15 mouse cellular contexts compared by ENCODE assay signal in genomic region chr10:118043761-118044160, GRCm38 (mm10).
A peak's percentile ranks its signal among the peaks of the same experiment; 100 is the strongest.
DNase-seq lines count a peak whose midpoint lies in the region; ATAC-seq and TF ChIP-seq lines count a peak whose summit lies in the region.
"Had no signal": no experiment of that assay in that cellular context is flagged by ENCODE, and none has a peak within 500 bp of the region (broad histone marks: within the 10 kb centered on the region; RNA-seq: fewer than 3 reads in every experiment).

No protein-coding gene starts in this region.

- no peak for TF ChIP-seq CTCF in CH12.LX (conservative IDR thresholded peaks at IDR 0.05 in 1 of 2, IDR thresholded peaks at IDR 0.05 in 1 of 2; ENCODE audit: low read depth in 2 of 2, low read length in 2 of 2)

- TF ChIP-seq EP300 in CH12.LX (IDR thresholded peaks at IDR 0.05; ENCODE audit: low read length) = no peak

- in situ Hi-C loops in CH12.LX (cut with MboI; ENCODE audit: low pct_ligation_motif_present, low pct_unique_long_range_greater_than_20kb, low sequenced_read_pairs) = loop anchor here (5.0 kb wide), 1 partner anchor 54 kb away; no protein-coding TSS in a partner anchor

- no peaks in the 10 kb centered on the region for H3K79me2 ChIP-seq in CH12.LX (replicated peaks; ENCODE audit: control insufficient read depth, extremely low read depth, insufficient read depth, poor library complexity, severe bottlenecking)

- no peaks in the 10 kb centered on the region for H3K27me3 ChIP-seq in hindbrain, embryonic 15.5 days
- H3K27me3 ChIP-seq in hindbrain, embryonic 13.5 days = no peaks in the 10 kb centered on the region
- H3K27me3 ChIP-seq in CH12.LX (replicated peaks) = no peaks in the 10 kb centered on the region
- H3K27me3 ChIP-seq in heart, embryonic 12.5 days (replicated peaks) = no peaks in the 10 kb centered on the region
- no peaks in the 10 kb centered on the region for H3K27me3 ChIP-seq in neural tube, embryonic 15.5 days (replicated peaks)
- H3K27me3 ChIP-seq: lung, embryonic 15.5 days had no signal

- H3K9ac ChIP-seq in hindbrain, embryonic 15.5 days = no peak overlapping the region
- H3K9ac ChIP-seq in hindbrain, embryonic 13.5 days = no peak overlapping the region
- no peak overlapping the region for H3K9ac ChIP-seq in CH12.LX (ENCODE audit: insufficient read depth, low read depth)
- no peak overlapping the region for H3K9ac ChIP-seq in heart, embryonic 12.5 days
- H3K9ac ChIP-seq in neural tube, embryonic 15.5 days (replicated peaks) = no peak overlapping the region
- H3K9ac ChIP-seq: lung, embryonic 15.5 days had no signal

- no peaks in the 10 kb centered on the region for H3K36me3 ChIP-seq in hindbrain, embryonic 15.5 days
- no peaks in the 10 kb centered on the region for H3K36me3 ChIP-seq in hindbrain, embryonic 13.5 days
- H3K36me3 ChIP-seq in CH12.LX (replicated peaks in 1 of 2; ENCODE audit: control insufficient read depth in 1 of 2, insufficient read depth in 1 of 2, low read length in 1 of 2) = no peaks in the 10 kb centered on the region
- no peaks in the 10 kb centered on the region for H3K36me3 ChIP-seq in heart, embryonic 12.5 days
- H3K36me3 ChIP-seq in neural tube, embryonic 15.5 days = no peaks in the 10 kb centered on the region
- H3K36me3 ChIP-seq: lung, embryonic 15.5 days; midbrain, embryonic 10.5 days had no signal

- TF ChIP-seq RAD21 in CH12.LX (IDR thresholded peaks at IDR 0.05; ENCODE audit: low read depth, low read length) = no peak

- no peaks in the 10 kb centered on the region for H3K9me3 ChIP-seq in hindbrain, embryonic 15.5 days
- no peaks in the 10 kb centered on the region for H3K9me3 ChIP-seq in hindbrain, embryonic 13.5 days
- H3K9me3 ChIP-seq in CH12.LX (replicated peaks; ENCODE audit: low read length) = no peaks in the 10 kb centered on the region
- H3K9me3 ChIP-seq in heart, embryonic 12.5 days (replicated peaks) = peaks cover 11% of the 10 kb centered on the region; the same call in 1 of the 2 replicates
- no peaks in the 10 kb centered on the region for H3K9me3 ChIP-seq in neural tube, embryonic 15.5 days (replicated peaks)
- H3K9me3 ChIP-seq: lung, embryonic 15.5 days had no signal

- no peak for ATAC-seq in hindbrain, embryonic 15.5 days (ENCODE audit: low FRiP score, low read depth)
- ATAC-seq in hindbrain, embryonic 13.5 days (ENCODE audit: low FRiP score) = no peak
- no peak for ATAC-seq in heart, embryonic 12.5 days (ENCODE audit: insufficient number of reproducible peaks, low FRiP score)
- ATAC-seq in neural tube, embryonic 15.5 days (ENCODE audit: low FRiP score) = no peak
- no peak for ATAC-seq in frontal cortex, adult (ENCODE audit: low TSS enrichment)
- ATAC-seq: hindbrain, embryonic 16.5 days had no signal

- peak; percentile 36 to 78 for DNase-seq in adrenal gland, adult (ENCODE audit: inconsistent age in 2 of 2, low spot score in 1 of 2)
- no peak for DNase-seq in adrenal gland, adult 8-10 months
- DNase-seq in CH12.LX (ENCODE audit: extremely low read depth) = no peak
- DNase-seq: gastrocnemius, postnatal 10 days; retina, postnatal 1 day; spleen, adult 18-20 months had no signal

- H3K27ac ChIP-seq in hindbrain, embryonic 15.5 days (replicated peaks) = 0 out of 2 replicates have a peak overlapping the region, but pooled peaks have one; percentile 11
- H3K27ac ChIP-seq in hindbrain, embryonic 13.5 days = no peak overlapping the region
- no peak overlapping the region for H3K27ac ChIP-seq in CH12.LX (ENCODE audit: insufficient read depth, low read depth)
- H3K27ac ChIP-seq in heart, embryonic 12.5 days (ENCODE audit: poor library complexity, severe bottlenecking) = no peak overlapping the region
- H3K27ac ChIP-seq in neural tube, embryonic 15.5 days (replicated peaks) = no peak overlapping the region
- H3K27ac ChIP-seq: lung, embryonic 15.5 days; midbrain, embryonic 10.5 days had no signal

- dilution Hi-C loops in CH12.LX (cut with MboI; ENCODE audit: extremely low pct_ligation_motif_present, extremely low pct_unique_long_range_greater_than_20kb, low sequenced_read_pairs) = no loop called here

- no peak overlapping the region for H3K4me3 ChIP-seq in hindbrain, embryonic 15.5 days
- H3K4me3 ChIP-seq in hindbrain, embryonic 13.5 days = no peak overlapping the region
- no peak overlapping the region for H3K4me3 ChIP-seq in CH12.LX (replicated peaks in 1 of 3; ENCODE audit: low read depth in 2 of 3, low read length in 2 of 3, poor library complexity in 1 of 3)
- no peak overlapping the region for H3K4me3 ChIP-seq in heart, embryonic 12.5 days
- no peak overlapping the region for H3K4me3 ChIP-seq in neural tube, embryonic 15.5 days (replicated peaks)
- H3K4me3 ChIP-seq: erythroblast, embryonic 14.5 days; lung, embryonic 15.5 days; midbrain, embryonic 10.5 days had no signal

- no peak overlapping the region for H3K4me2 ChIP-seq in hindbrain, embryonic 15.5 days
- no peak overlapping the region for H3K4me2 ChIP-seq in hindbrain, embryonic 13.5 days
- H3K4me2 ChIP-seq in CH12.LX (ENCODE audit: insufficient read depth, low read depth, poor library complexity, severe bottlenecking) = peak overlapping the region; percentile 23; the same call in 1 of the 2 replicates
- H3K4me2 ChIP-seq in heart, embryonic 12.5 days = peak overlapping the region; percentile 33; the same call in 1 of the 2 replicates
- H3K4me2 ChIP-seq in neural tube, embryonic 15.5 days = no peak overlapping the region
- H3K4me2 ChIP-seq: lung, embryonic 15.5 days had no signal

- 77% methylated on average over 13 of the region's 13 CpGs for WGBS in hindbrain, embryonic 15.5 days
- WGBS in hindbrain, embryonic 13.5 days = 74% methylated on average over 13 of the region's 13 CpGs
- 43% methylated on average over 13 of the region's 13 CpGs for WGBS in heart, embryonic 12.5 days
- 65% methylated on average over 13 of the region's 13 CpGs for WGBS in neural tube, embryonic 15.5 days

- H3K4me1 ChIP-seq in hindbrain, embryonic 15.5 days (replicated peaks) = 0 out of 2 replicates have a peak, but pooled peaks cover 5% of the 10 kb centered on the region
- H3K4me1 ChIP-seq in hindbrain, embryonic 13.5 days (replicated peaks) = peaks cover 6% of the 10 kb centered on the region; the same call in 1 of the 2 replicates
- peaks cover 2 to 8% of the 10 kb centered on the region in 2 experiments; a peak in 1 of 4 replicates for H3K4me1 ChIP-seq in CH12.LX (ENCODE audit: control insufficient read depth in 1 of 2, insufficient read depth in 2 of 2)
- H3K4me1 ChIP-seq in heart, embryonic 12.5 days (replicated peaks) = peaks cover 2% of the 10 kb centered on the region; the same call in 1 of the 2 replicates
- H3K4me1 ChIP-seq in neural tube, embryonic 15.5 days = peaks cover 8% of the 10 kb centered on the region
- H3K4me1 ChIP-seq: lung, embryonic 15.5 days; midbrain, embryonic 10.5 days had no signal

- no peak for TF ChIP-seq POLR2A in CH12.LX (IDR thresholded peaks at IDR 0.05; ENCODE audit: low read depth, low read length)

TF ChIP-seq in CH12.LX, 34 proteins besides CTCF, POLR2A, EP300 and RAD21:
- TF ChIP-seq NELFE (IDR thresholded peaks at IDR 0.05; ENCODE audit: low read depth, low read length) (no peak), BHLHE40 (IDR thresholded peaks at IDR 0.05; ENCODE audit: low read depth, low read length) (no peak), TCF12 (IDR thresholded peaks at IDR 0.05; ENCODE audit: low read depth, low read length) (no peak), USF1 (IDR thresholded peaks at IDR 0.05; ENCODE audit: low read depth, low read length) (no peak), ZNF384 (IDR thresholded peaks at IDR 0.05; ENCODE audit: low read depth, low read length) (no peak), HCFC1 (IDR thresholded peaks at IDR 0.05; ENCODE audit: low read depth, low read length) (no peak), E2F4 (IDR thresholded peaks at IDR 0.05; ENCODE audit: insufficient replicate concordance, low read depth, low read length) (no peak), JUN (IDR thresholded peaks at IDR 0.05; ENCODE audit: insufficient read depth, low read depth, low read length) (no peak), POLR2AphosphoS2 (IDR thresholded peaks at IDR 0.05; ENCODE audit: low read depth, low read length) (no peak), SIN3A (IDR thresholded peaks at IDR 0.05; ENCODE audit: low read length) (no peak), UBTF (IDR thresholded peaks at IDR 0.05; ENCODE audit: low read depth, low read length) (no peak), MYC (IDR thresholded peaks at IDR 0.05; ENCODE audit: low read depth, low read length) (no peak), PAX5 (IDR thresholded peaks at IDR 0.05; ENCODE audit: low read length) (no peak), IRF4 (IDR thresholded peaks at IDR 0.05; ENCODE audit: low read depth, low read length) (no peak)

Comparison
In these comparisons a context has a peak if more than half of its experiments do, and no peak if none do; other contexts are left out.
1. DNase-seq: peak in adrenal gland, adult (2 of 2); none in adrenal gland, adult 8-10 months (single experiment) and CH12.LX (single experiment).
2. H3K4me2 ChIP-seq: peak in CH12.LX (single experiment) and heart, embryonic 12.5 days (single experiment); none in hindbrain, embryonic 15.5 days (single experiment), hindbrain, embryonic 13.5 days (single experiment) and neural tube, embryonic 15.5 days (single experiment).